Mouse (Mus musculus): ENCODE data around the gene Birc5. TPM values are rescaled to one million over a fixed set of nuclear protein-coding genes. Genes with fewer than 3 reads are reported as not detected.
A peak's percentile ranks its signal among the peaks of the same experiment; 100 is the strongest.

Birc5 gene
- polyA plus RNA-seq, 1 experiment = 75.4 TPM

DNA sequence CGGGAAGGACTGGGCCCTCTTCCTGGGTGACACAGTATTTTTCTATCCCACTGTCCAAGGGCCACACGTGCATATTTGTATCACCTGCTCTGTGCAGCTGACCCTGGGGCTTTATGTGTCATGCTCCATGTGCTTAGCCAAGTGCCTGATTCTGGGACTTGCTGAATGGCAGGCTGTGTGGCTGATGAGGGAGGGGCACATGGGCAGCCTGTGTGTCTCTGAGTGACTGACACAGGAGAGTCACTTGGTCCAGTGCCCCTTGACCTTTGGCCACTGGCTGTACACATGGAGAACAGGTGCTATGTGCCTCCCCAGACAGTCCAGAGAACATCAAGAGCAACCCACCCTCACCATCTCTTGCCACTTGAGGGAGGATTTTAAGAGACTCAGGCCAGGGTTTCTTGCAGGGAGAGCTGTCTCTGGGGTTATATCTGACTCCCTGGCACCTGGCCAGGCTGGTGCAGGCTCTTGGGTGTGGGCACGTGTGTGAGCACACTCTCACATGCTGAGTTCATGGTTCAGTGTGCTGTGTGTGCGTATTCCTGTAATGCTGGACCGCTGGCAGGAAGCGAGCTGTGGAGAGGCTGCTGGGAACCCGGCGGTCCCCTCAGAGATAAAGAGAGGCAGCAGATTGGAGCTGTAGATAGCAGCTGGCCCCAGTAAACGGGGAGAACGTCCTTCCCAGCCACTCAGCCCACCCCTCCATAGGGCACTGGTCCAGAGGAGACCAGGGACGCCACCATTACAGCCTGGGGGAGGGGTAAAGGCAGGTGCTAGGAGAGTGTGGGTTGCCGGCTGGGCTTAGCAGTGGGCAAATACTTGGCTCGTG is 29.1 kb downstream of the Birc5 start:
- Histone ChIP-seq H3K27me3 (ENCODE audit: control insufficient read depth, insufficient read depth, low read length) (no peaks in the 10 kb centered on the region), H3K4me1 (replicated peaks; ENCODE audit: control insufficient read depth, insufficient read depth, low read length) (peaks cover 89% of the 10 kb centered on the region), H3K4me3 (ENCODE audit: control insufficient read depth, insufficient read depth, low read length) (peak overlapping the region; percentile 7; the same call in 1 of the 2 replicates), H3K36me3 (ENCODE audit: control insufficient read depth, insufficient read depth, low read length) (no peaks in the 10 kb centered on the region), H3K27ac (ENCODE audit: control insufficient read depth, insufficient read depth, low read length) (peak overlapping the region; percentile 60)
- WGBS = 6% methylated on average over 13 of the region's 13 CpGs
- TF ChIP-seq POLR2A (IDR thresholded peaks at IDR 0.05; ENCODE audit: control insufficient read depth, extremely low read depth, insufficient read depth, low read length, poor library complexity) (no peak), CTCF (IDR thresholded peaks at IDR 0.05; ENCODE audit: borderline replicate concordance, control insufficient read depth, extremely low read depth, insufficient read depth, low read length, poor library complexity) (no peak)
- DNase-seq = peak; percentile 63

DNA sequence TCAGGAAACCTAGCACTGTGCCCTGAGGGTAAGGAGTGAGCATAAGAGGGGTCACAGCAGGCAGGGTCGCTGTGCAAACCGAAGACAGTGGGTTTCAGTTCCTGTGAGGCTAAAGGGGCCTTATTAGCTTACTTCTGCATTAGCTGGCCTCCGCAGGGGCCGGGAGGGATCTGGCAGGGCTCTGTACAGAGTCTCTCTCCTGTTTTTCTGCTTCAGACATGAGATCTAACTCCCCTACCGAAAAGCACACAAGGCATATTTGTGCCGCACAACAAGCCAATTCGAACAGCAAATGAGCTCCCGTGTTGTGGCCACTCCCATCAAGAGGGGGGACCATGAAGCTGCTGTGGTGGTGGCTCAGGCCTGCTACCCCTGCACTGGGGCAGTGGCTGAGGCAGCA is 29.8 kb downstream of the Birc5 start:
- peaks cover 87% of the 10 kb centered on the region for H3K4me1 ChIP-seq (replicated peaks; ENCODE audit: control insufficient read depth, insufficient read depth, low read length)
- WGBS = 5% methylated on average over 8 of the region's 8 CpGs
- TF ChIP-seq POLR2A (IDR thresholded peaks at IDR 0.05; ENCODE audit: control insufficient read depth, extremely low read depth, insufficient read depth, low read length, poor library complexity) (no peak), CTCF (IDR thresholded peaks at IDR 0.05; ENCODE audit: borderline replicate concordance, control insufficient read depth, extremely low read depth, insufficient read depth, low read length, poor library complexity) (no peak)

DNA sequence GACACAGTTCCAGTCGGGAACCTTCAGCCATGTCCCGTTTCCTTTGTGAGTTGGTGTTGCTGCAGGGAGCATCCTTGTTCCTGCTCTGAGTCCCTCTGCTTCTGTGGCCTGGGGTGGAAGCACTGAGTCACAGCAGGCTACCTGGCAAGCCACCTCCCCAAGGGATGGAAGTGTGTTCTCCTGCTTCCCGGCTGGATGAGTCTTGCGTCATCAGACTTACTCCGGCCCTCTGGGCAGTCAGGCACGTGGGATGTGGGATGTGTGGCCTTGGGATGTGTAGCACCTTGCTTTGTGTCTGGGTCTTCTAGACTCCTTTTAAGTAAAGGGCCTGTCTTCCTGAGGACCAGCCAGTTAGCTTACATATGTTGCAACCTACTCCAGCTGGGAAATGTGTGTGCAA is 30.6 kb downstream of the Birc5 start:
- DNase-seq = no peak
- WGBS = 92% methylated on average over 6 of the region's 6 CpGs
- Histone ChIP-seq H3K4me1 (replicated peaks; ENCODE audit: control insufficient read depth, insufficient read depth, low read length) (peaks cover 84% of the 10 kb centered on the region), H3K27ac (ENCODE audit: control insufficient read depth, insufficient read depth, low read length) (peak overlapping the region; percentile 60; the same call in 1 of the 2 replicates), H3K4me3 (ENCODE audit: control insufficient read depth, insufficient read depth, low read length) (no peak overlapping the region), H3K36me3 (ENCODE audit: control insufficient read depth, insufficient read depth, low read length) (no peaks in the 10 kb centered on the region), H3K27me3 (ENCODE audit: control insufficient read depth, insufficient read depth, low read length) (no peaks in the 10 kb centered on the region)
- TF ChIP-seq POLR2A (IDR thresholded peaks at IDR 0.05; ENCODE audit: control insufficient read depth, extremely low read depth, insufficient read depth, low read length, poor library complexity) = no peak
- no peak for TF ChIP-seq CTCF (IDR thresholded peaks at IDR 0.05; ENCODE audit: borderline replicate concordance, control insufficient read depth, extremely low read depth, insufficient read depth, low read length, poor library complexity)

More for the DNA sequence above, 29.8 kb downstream of the Birc5 start:
- no peaks in the 10 kb centered on the region for H3K27me3 ChIP-seq (ENCODE audit: control insufficient read depth, insufficient read depth, low read length)
- DNase-seq = no peak
- peak overlapping the region; percentile 60 for H3K27ac ChIP-seq (ENCODE audit: control insufficient read depth, insufficient read depth, low read length)
- H3K4me3 ChIP-seq (ENCODE audit: control insufficient read depth, insufficient read depth, low read length) = peak overlapping the region; percentile 14; the same call in 1 of the 2 replicates
- no peaks in the 10 kb centered on the region for H3K36me3 ChIP-seq (ENCODE audit: control insufficient read depth, insufficient read depth, low read length)

GRCm38 (mm10) chr11:117880336-117880976 is 31.4 kb downstream of the Birc5 start:
- Histone ChIP-seq H3K27ac (ENCODE audit: control insufficient read depth, insufficient read depth, low read length) (no peak overlapping the region), H3K36me3 (ENCODE audit: control insufficient read depth, insufficient read depth, low read length) (no peaks in the 10 kb centered on the region), H3K27me3 (ENCODE audit: control insufficient read depth, insufficient read depth, low read length) (no peaks in the 10 kb centered on the region), H3K4me3 (ENCODE audit: control insufficient read depth, insufficient read depth, low read length) (no peak overlapping the region), H3K4me1 (replicated peaks; ENCODE audit: control insufficient read depth, insufficient read depth, low read length) (peaks cover 77% of the 10 kb centered on the region)
- no peak for TF ChIP-seq CTCF (IDR thresholded peaks at IDR 0.05; ENCODE audit: borderline replicate concordance, control insufficient read depth, extremely low read depth, insufficient read depth, low read length, poor library complexity)
- TF ChIP-seq POLR2A (IDR thresholded peaks at IDR 0.05; ENCODE audit: control insufficient read depth, extremely low read depth, insufficient read depth, low read length, poor library complexity) = no peak
- no peak for DNase-seq
- WGBS = 94% methylated on average over 9 of the region's 9 CpGs

DNA sequence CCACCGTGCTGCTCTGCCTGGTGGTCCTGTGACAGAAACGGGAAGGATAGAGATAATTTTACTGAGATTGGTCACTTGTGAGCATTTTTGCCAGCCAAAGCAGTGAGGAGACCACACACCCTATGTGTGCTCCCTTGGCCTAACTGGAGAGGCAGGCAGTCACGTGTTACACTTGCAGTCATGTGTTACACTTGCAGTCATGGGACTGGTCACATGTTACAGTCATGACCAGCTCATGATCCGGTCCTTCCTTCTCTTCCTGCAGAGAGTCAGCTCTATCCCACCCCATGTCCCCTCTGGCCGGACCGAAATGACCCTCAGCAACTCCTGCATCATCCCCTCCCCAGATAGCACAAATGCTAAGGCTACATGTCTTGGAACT is 31.9 kb downstream of the Birc5 start:
- no peak overlapping the region for H3K27ac ChIP-seq (ENCODE audit: control insufficient read depth, insufficient read depth, low read length)

DNA sequence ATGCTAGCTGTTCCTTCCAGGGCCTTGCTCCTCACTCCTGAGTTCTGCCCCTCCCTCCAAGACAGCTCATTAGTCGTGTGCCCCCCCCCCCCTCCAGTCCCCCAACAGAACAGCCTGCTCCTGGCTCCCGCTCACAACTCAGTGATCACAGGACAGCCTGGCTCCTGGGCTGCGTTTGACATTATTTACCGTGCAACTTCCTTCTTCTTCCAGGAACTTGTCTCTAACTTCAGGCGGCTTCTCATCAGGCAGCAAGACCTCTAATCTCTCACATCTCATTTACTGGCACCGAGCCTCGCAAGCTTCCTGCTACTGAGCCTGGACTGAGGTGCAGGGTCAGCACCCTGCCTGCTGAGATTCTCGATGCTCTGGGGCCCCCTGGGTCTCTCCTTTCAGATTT is 32.7 kb downstream of the Birc5 start:
- H3K27ac ChIP-seq (ENCODE audit: control insufficient read depth, insufficient read depth, low read length) = no peak overlapping the region
- WGBS = 14% methylated on average over 8 of the region's 8 CpGs
- TF ChIP-seq CTCF (IDR thresholded peaks at IDR 0.05; ENCODE audit: borderline replicate concordance, control insufficient read depth, extremely low read depth, insufficient read depth, low read length, poor library complexity) (no peak), POLR2A (IDR thresholded peaks at IDR 0.05; ENCODE audit: control insufficient read depth, extremely low read depth, insufficient read depth, low read length, poor library complexity) (no peak)

More for the DNA sequence above, 31.9 kb downstream of the Birc5 start:
- no peak for DNase-seq
- no peaks in the 10 kb centered on the region for H3K36me3 ChIP-seq (ENCODE audit: control insufficient read depth, insufficient read depth, low read length)
- TF ChIP-seq POLR2A (IDR thresholded peaks at IDR 0.05; ENCODE audit: control insufficient read depth, extremely low read depth, insufficient read depth, low read length, poor library complexity) (no peak), CTCF (IDR thresholded peaks at IDR 0.05; ENCODE audit: borderline replicate concordance, control insufficient read depth, extremely low read depth, insufficient read depth, low read length, poor library complexity) (no peak)
- no peak overlapping the region for H3K4me3 ChIP-seq (ENCODE audit: control insufficient read depth, insufficient read depth, low read length)
- peaks cover 73% of the 10 kb centered on the region for H3K4me1 ChIP-seq (replicated peaks; ENCODE audit: control insufficient read depth, insufficient read depth, low read length)
- no peaks in the 10 kb centered on the region for H3K27me3 ChIP-seq (ENCODE audit: control insufficient read depth, insufficient read depth, low read length)
- 90% methylated on average over 6 of the region's 6 CpGs for WGBS

More for the DNA sequence above, 32.7 kb downstream of the Birc5 start:
- Histone ChIP-seq H3K36me3 (ENCODE audit: control insufficient read depth, insufficient read depth, low read length) (no peaks in the 10 kb centered on the region), H3K4me3 (ENCODE audit: control insufficient read depth, insufficient read depth, low read length) (no peak overlapping the region), H3K27me3 (ENCODE audit: control insufficient read depth, insufficient read depth, low read length) (no peaks in the 10 kb centered on the region), H3K4me1 (replicated peaks; ENCODE audit: control insufficient read depth, insufficient read depth, low read length) (peaks cover 66% of the 10 kb centered on the region)
- DNase-seq = no peak
